Mouse (Mus musculus) gastrocnemius, adult 2 months (tissue): ENCODE data around the gene Fkrp. TPM values are rescaled to one million over a fixed set of nuclear protein-coding genes. Genes with fewer than 3 reads are reported as not detected.
A peak's percentile ranks its signal among the peaks of the same experiment; 100 is the strongest.

Experiments used
- DNase-seq: peaks from one replicate; pipeline ENCODE4 v3.0.0; 2022
- H3K27ac ChIP-seq: fragments of 200-600 bp; 2 replicates; pipeline ENCODE4 v1.8.1; 2022; ENCODE audit warnings: mild to moderate bottlenecking
- H3K4me3 ChIP-seq: fragments of 200-600 bp; 2 replicates; pipeline ENCODE4 v1.8.1; 2022; ENCODE audit warnings: mild to moderate bottlenecking, moderate library complexity
- CTCF ChIP-seq: fragments of 200-600 bp; IDR thresholded peaks from 2 replicates; pipeline ENCODE4 v1.8.1; 2022; ENCODE audit warnings: antibody characterized with exemption, mild to moderate bottlenecking, moderate library complexity
- intact Hi-C: fragments of 180-260 bp; cut with DNase I; formaldehyde crosslinking; loops from one replicate; pipeline ENCODE4 v1.15.1; 2025
- long read RNA-seq, 2 experiments: library from polyadenylated mRNA; stranded (forward); transcript quantifications; one replicate each; pipeline ENCODE4 v2.0.0; 2021
- total RNA-seq, 2 experiments: library from RNA; stranded (reverse); gene quantifications; 2 replicates each; pipeline ENCODE4 v1.2.3; 2021

The Fkrp gene
- total RNA-seq: 10 to 100 TPM; 51.2 to 58.3 TPM
- long read RNA-seq, experiment 1, transcript Fkrp-201 (3 exons, 2,827 nt): major isoform, 43 of 70 reads
- long read RNA-seq, experiment 1, partial matches to known transcripts: 11 of 70 reads
- long read RNA-seq, experiment 1, other reads (novel, unspliced or antisense): 16 of 70 reads
- long read RNA-seq, experiment 2, transcript Fkrp-201 (3 exons, 2,827 nt): major isoform, 46 of 67 reads
- long read RNA-seq, experiment 2, partial matches to known transcripts: 6 of 67 reads
- long read RNA-seq, experiment 2, other reads (novel, unspliced or antisense): 15 of 67 reads

DNA sequence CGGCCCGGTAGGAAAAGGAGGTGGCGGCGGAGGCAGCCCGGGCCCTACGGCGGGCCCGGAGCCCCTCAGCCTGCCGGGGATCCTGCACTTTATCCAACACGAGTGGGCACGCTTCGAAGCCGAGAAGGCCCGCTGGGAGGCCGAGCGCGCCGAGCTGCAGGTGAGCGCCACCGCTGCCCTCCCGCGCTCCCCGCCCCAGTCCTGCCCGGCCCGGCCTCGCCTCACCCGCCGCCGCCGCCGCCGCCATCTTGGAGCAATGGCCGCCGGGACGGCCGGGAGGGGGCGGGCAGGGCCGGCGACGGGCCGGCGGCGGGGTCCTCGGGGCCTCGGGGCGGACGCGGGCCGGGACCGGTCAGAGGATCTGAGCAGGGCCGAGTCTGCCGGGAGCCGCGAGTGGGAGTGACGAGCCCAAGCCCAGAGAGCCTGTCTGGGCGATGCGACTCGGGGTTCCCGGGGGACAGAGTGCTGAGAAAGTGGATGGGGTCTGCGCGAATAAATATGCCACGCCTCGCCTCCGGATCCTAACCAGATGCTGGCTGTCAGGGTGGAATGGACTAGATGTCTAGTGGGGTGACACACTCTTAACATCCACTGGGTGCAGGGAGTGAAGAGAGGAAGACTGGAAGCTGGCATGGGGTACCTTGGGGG is at the start of gene Fkrp:
Gene Fkrp (minus strand): TSS at position 258 of the 648 bp plus-strand sequence.
- intact Hi-C loops: no loop called here
- TF ChIP-seq CTCF: no peak; the same call in 1 of the 2 replicates
- Histone ChIP-seq H3K27ac (peak within 1 kb of the TSS; percentile 98), H3K4me3 (peak within 1 kb of the TSS; percentile 100)
- DNase-seq: peak; percentile 74

DNA sequence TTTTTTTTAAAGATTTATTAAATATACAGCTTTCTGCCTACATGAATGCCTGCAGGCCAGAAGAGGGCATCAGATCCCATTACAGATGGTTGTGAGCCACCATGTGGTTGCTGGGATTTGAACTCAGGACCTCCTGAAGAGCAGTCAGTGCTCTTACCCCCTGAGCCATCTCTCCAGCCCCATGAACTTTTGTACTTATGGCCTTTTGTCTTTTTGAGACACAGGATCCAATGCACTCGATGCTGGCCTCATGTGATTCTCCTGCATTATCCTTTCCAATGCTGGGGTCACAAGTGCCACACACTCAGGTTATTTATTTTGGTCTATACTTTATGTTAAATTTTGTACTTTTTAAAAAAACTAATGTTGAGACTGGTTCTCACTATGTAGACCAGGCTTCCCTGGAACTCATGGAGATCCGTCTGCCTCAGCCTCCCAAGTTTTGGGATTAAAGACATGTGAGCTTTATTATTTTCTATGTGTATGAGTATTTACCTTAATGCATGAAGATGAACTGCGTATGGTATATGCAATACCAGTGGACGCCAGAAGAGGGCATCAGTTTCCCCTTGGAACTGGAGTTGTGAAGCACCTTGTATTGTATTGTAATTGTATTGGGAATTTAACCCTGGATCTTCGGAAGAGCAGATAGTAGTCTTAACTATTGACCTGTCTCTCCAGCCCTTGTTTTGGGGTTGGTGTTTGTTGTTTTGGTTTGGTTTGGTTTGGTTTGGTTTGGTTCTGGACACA is 43.5 kb upstream of the Fkrp start:
- no peak for DNase-seq
- Histone ChIP-seq H3K4me3 (no peak overlapping the region), H3K27ac (no peak overlapping the region)
- intact Hi-C loops: no loop called here
- TF ChIP-seq CTCF: peak; percentile 80

DNA sequence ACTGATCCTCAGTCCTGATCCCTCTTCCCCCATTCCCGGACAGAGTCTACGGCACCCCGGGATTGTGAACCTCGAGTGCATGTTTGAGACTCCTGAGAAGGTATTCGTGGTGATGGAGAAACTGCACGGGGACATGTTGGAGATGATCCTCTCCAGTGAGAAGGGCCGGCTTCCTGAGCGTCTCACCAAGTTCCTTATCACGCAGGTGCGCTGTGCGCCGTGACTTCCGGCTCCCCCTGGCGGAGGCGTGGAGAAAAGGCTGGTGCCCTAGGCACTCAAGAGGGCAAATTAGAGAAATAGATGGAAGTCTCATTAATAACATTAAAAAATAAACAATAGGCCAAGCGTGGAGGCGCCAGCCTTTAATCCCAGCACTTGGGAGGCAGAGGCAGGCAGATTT is 41.8 kb upstream of the Fkrp start:
- H3K4me3 ChIP-seq: no peak overlapping the region
- intact Hi-C loops: no loop called here
- peak; percentile 73 for TF ChIP-seq CTCF
- peak; percentile 66 for DNase-seq
- no peak overlapping the region for H3K27ac ChIP-seq

DNA sequence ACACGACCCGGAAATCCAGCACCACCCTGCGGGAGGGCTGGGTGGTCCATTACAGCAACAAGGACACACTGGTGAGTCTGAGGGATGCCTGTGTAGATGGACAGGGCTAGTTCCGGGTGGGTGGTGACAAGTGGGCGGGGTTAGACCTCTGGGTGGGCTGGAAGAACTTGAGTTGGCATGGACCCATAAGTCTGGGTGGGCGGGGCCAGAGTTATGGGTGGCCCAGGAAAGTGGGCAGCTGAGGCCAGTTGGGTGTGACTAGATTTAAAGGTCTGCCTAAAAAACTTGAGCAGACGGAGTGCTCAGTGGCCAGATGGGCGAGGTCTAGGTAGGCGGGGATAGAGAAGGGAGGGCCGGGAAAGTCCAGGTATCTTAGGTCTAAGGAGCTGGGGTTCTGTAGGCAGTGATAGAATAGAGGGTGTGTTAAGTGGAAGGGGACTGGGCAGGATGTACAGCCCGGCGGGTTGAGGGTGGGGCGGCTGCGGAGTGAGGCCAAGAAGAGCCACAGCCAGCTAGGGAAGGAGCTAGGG is 36.8 kb upstream of the Fkrp start:
- Histone ChIP-seq H3K27ac (peak overlapping the region; percentile 16; the same call in 1 of the 2 replicates), H3K4me3 (no peak overlapping the region)
- no peak for TF ChIP-seq CTCF
- intact Hi-C loops: no loop called here
- DNase-seq: no peak

DNA sequence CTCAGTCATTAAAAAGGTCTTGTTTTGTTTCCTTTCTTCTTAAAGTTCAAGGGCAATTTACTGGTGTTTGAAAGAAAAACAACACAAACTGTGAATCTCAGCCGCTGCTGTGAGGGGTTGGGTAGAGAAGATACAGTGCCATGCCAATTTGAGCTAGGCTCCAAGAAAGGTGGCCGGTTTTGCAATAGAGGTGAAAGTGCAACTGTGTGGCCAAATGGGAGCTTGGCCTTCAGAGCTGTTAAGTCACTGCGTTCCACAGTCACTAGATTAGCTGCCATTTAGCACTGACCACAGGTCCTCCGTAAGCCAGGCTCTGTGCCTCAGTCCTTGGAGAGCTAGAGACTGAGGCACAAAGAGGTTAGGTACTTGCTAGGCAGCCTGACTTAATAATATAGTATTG is 35.1 kb upstream of the Fkrp start:
- intact Hi-C loops: no loop called here
- no peak for TF ChIP-seq CTCF
- DNase-seq: no peak
- Histone ChIP-seq H3K4me3 (no peak overlapping the region), H3K27ac (no peak overlapping the region)

DNA sequence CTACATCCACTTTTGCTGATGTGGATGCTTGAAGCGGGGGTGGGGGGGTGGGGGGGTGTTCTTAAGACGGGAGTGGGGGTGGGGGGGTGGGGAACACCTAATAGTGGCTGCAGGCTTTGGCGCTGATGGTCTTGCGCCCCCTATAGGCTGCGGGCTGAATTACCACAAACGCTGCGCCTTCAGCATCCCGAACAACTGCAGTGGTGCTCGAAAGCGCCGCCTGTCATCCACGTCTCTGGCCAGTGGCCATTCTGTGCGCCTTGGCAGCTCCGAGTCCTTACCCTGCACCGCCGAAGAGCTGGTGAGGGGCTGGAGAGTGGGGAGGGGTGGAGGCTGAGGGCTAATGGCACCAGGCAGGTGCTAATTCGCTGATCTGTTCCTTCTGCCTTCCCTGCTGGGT is 32.0 kb upstream of the Fkrp start:
- Histone ChIP-seq H3K27ac (no peak overlapping the region), H3K4me3 (no peak overlapping the region)
- TF ChIP-seq CTCF: peak; percentile 78
- DNase-seq: peak; percentile 74
- intact Hi-C loops: no loop called here

DNA sequence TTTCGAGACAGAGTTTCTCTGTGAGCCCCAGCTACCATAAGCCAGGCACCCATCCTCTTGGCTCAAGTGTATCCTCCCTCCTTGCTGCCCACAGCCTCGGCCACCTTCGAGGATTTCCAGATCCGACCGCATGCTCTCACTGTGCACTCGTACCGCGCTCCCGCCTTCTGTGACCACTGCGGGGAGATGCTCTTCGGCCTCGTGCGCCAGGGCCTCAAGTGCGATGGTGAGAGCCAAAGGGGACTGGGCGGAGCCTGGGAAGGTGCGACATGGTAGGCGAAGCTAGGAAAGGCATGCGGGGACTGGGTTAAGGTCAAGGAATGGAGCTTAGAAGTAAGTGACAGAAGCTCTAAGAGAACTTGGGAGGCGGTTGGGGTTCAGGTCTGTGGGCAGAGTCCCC is 31.0 kb upstream of the Fkrp start:
- DNase-seq: no peak
- no peak for TF ChIP-seq CTCF
- intact Hi-C loops: no loop called here
- Histone ChIP-seq H3K4me3 (no peak overlapping the region), H3K27ac (peak overlapping the region; percentile 35; the same call in 1 of the 2 replicates)

DNA sequence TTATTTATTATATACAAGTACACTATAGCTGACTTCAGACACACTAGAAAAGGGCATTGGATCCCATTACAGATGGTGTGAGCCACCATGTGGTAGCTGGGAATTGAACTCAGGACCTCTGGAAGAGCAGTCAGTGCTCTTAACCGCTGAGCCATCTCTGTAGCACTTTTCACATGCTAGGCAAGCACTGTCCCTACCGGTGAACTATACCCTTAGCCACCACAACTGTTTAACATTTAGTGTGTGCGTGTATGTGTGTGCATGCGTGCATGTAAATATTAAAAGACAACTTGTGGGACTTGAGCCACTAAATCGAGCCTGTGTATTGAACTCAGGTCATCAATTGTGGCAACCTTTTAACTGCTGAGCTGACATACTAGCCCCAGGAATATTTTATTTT is 30.2 kb upstream of the Fkrp start:
- intact Hi-C loops: no loop called here
- H3K4me3 ChIP-seq: no peak overlapping the region
- TF ChIP-seq CTCF: no peak
- H3K27ac ChIP-seq: peak overlapping the region; percentile 93; the same call in 1 of the 2 replicates
- no peak for DNase-seq

DNA sequence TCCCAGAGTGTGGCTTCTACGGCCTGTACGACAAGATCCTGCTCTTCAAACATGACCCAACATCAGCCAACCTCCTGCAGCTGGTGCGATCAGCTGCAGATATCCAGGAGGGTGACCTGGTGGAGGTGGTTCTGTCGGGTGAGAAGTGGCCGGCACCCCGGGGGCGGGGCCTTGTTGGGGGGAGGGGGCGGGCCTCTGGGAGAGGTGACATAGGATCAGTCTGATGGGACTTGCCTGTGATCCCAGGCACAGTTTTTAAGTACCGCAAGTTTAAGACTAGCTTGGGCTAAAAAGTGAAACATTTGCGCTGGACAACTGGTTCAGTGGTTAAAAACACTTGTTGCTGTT is 29.3 kb upstream of the Fkrp start:
- no peak for DNase-seq
- no peak for TF ChIP-seq CTCF
- intact Hi-C loops: no loop called here
- peak overlapping the region; percentile 92 for H3K4me3 ChIP-seq
- H3K27ac ChIP-seq: peak overlapping the region; percentile 93

DNA sequence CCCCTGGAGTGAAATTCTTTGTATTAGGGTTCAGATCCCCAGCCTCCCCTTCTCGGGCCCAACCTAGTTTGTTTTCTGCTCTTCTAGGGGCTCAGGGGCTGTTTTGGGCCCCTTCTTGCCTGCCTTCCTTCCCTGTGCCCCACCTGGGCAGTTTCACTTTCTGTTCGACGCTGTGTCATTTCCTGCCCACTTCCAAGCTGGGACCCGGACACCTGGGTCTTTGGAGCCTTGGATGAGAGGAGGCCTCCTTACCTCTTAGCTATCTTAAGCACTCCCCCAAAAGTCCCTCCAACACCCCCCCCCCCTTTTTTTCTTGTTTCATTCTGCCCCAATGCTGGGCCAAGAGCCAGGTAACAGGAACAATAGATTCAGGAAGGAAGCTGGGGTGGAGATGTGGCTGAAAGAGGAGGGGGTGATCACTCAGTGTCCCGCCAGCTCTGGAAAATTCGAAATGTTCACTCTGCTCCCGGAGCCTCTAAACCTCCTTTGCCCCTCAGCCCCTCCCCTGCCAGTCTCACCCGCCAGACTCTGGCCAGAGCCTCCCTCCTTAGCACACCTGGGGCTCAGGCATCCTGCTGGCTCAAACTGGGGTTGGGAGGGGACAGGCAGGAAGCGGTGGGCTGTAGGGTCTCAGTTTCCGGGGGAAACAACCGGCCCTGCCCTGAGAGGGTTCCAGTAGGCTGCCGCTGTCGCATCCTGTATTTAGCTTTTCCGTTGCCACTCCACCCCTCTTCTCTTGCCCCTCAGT is 28.7 kb upstream of the Fkrp start:
- DNase-seq: peak; percentile 45
- Histone ChIP-seq H3K27ac (peak overlapping the region; percentile 93), H3K4me3 (peak overlapping the region; percentile 92)
- intact Hi-C loops: no loop called here
- no peak for TF ChIP-seq CTCF

DNA sequence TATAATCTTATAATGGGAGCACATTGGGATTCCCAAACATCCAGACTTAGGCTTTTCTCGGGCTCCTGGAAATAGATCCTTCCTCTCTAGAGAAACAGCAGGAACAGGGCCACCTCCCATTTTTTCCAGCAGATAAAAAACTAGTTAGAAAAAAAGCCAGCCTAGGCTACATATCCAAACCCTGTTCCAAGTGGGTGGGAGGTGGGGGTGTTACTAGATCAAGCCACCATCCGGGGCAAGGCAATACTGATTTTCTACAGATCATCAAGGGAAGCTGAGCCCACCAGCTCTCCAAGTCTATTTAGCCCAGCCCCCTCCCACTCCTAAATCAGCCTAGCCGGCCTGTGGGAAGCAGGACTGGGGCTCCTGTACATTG is 28.2 kb upstream of the Fkrp start:
- H3K27ac ChIP-seq: peak overlapping the region; percentile 93
- intact Hi-C loops: no loop called here
- no peak for DNase-seq

DNA sequence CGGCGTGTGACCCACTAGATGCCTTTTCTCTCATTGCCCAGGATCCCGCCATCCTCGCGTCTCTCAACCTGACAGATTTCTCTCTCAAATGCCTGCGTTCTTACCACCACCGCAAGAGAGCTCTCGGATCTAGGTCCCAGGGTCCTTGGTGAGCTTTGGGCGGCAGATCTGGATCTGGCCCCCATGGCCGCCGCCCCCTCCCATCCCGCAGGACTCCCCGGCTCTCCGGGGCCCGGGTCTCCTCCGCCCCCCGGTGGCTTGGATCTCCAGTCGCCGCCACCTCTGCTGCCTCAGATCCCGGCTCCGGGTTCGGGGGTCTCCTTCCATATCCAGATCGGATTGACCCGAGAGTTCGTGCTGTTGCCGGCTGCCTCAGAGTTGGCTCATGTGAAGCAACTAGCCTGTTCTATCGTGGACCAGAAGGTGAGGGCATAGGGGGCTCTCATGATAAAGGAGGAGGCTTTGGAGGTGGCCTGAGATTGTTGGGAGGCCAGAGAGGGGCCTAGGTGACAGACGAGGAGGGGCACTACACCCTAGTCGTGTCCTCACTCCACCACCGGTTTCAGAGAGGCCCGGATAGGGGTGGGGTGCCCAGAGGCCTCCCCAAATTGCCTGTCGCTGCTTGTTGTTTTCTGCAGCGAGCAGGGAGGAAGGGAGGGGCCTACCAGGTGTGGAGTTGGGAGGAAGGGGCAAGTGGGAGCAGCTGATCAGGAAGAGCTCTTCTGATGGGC is 27.1 kb upstream of the Fkrp start:
- H3K27ac ChIP-seq: peak overlapping the region; percentile 93
- no peak for TF ChIP-seq CTCF
- intact Hi-C loops: no loop called here
- peak overlapping the region; percentile 92 for H3K4me3 ChIP-seq
- DNase-seq: peak; percentile 44

More for the DNA sequence above, 28.2 kb upstream of the Fkrp start:
- peak overlapping the region; percentile 92 for H3K4me3 ChIP-seq
- TF ChIP-seq CTCF: no peak
